Mouse (Mus musculus) mouse trophoblast stem cell (cell line): ENCODE results near the gene Gm10139.
"Not testable (repeated sequence)": the region's sequence is repeated elsewhere in the genome, so short reads cannot be mapped to it uniquely, and the experiment has no call there.

Experiments
- in situ Hi-C, 2 experiments: fragments of 300-500 bp; cut with MseI, MboI; formaldehyde crosslinking; loops; 2 replicates in 1 of 2; 3 replicates in 1 of 2; pipeline ENCODE4 v1.15.1; 2025

The Gm10139 gene

GRCm38 (mm10) chr13:65512378-65512777 lies at the start of gene Gm10139:
Gene Gm10139 (plus strand): TSS chr13:65512678.
- in situ Hi-C loops = not testable (repeated sequence)

GRCm38 (mm10) chr13:65557636-65558035 lies 45.2 kb downstream of the Gm10139 start:
- in situ Hi-C loops = not testable (repeated sequence)
